Mouse (Mus musculus): Measurements from ENCODE around the gene Vps53. TPM values are rescaled to one million over a fixed set of nuclear protein-coding genes. Genes with fewer than 3 reads are reported as not detected.
A peak's percentile ranks its signal among the peaks of the same experiment; 100 is the strongest.

Vps53 gene
- polyA plus RNA-seq, 1 experiment: 23.1 TPM

DNA sequence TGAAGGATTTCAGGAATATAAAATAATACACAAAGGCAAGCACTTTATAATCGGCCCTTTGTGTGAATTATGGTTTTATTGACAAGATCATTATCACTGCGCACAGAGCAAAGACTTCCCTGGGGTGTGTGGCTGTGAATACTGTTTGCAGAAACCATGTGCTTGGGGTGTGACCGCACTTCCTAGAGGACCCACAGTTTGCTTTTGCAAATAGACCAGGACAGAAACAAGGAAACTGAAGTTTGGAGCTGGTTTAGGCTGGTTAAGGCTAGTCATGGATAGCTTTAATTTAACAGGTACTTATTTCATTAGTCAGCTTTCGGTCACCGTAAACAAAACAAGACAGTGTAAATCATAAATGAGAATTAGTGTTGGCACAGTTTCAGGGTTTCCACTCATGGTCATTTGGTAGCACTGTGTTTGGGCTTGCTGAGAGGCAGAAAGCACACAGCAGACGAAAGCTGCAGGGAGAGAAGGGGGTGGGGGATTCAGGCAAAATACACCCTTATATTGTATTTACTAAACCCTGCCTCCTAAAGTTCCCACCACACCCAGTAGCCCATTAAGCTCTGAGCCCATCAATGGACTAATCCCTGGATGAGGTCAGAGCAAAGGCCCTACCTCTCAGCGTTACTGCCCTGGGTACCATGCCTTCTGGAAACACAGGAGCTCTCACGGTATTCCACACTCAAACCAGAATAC is 17.0 kb upstream of the Vps53 start:
- Histone ChIP-seq H3K36me3 (ENCODE audit: control insufficient read depth, insufficient read depth, low read length) (no peaks in the 10 kb centered on the region), H3K4me3 (ENCODE audit: low read depth, low read length) (peak overlapping the region; percentile 2; the same call in 1 of the 2 replicates), H3K27ac (ENCODE audit: insufficient read depth, low read depth, low read length) (peak overlapping the region; percentile 77), H3K4me1 (ENCODE audit: control insufficient read depth, insufficient read depth, insufficient read length, low read length) (peaks cover 7% of the 10 kb centered on the region; the same call in 1 of the 2 replicates), H3K27me3 (ENCODE audit: control insufficient read depth, insufficient read depth, low read length) (no peaks in the 10 kb centered on the region)
- TF ChIP-seq POLR2A (IDR thresholded peaks at IDR 0.05; ENCODE audit: low read depth, low read length) (no peak), CTCF (IDR thresholded peaks at IDR 0.05; ENCODE audit: extremely low read depth, insufficient read length, insufficient replicate concordance, low read depth, low read length) (no peak)
- WGBS: 17% methylated on average over 8 of the region's 8 CpGs

DNA sequence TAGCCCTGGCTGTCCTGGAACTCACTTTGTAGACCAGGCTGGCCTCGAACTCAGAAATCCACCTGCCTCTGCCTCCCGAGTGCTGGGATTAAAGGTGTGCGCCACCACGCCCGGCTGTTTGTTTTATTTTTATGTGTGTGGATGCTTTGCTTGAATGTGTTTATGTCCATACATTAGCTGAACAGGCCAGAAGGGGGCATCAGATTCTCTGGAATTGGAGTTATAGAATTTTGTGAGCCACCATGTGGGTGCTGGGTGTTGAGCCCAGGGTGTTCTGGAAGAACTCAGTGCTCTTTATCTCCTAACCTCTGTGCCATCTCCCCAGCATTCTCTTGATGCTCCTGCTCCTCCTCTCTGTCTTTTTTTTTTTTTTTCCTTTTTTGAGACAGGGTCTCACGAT is 7.5 kb upstream of the Vps53 start:
- TF ChIP-seq CTCF (IDR thresholded peaks at IDR 0.05; ENCODE audit: extremely low read depth, insufficient read length, insufficient replicate concordance, low read depth, low read length): no peak
- TF ChIP-seq POLR2A (IDR thresholded peaks at IDR 0.05; ENCODE audit: low read depth, low read length): no peak
- WGBS: 87% methylated on average over 6 of the region's 6 CpGs
- Histone ChIP-seq H3K4me3 (ENCODE audit: low read depth, low read length) (no peak overlapping the region), H3K27me3 (ENCODE audit: control insufficient read depth, insufficient read depth, low read length) (no peaks in the 10 kb centered on the region), H3K4me1 (ENCODE audit: control insufficient read depth, insufficient read depth, insufficient read length, low read length) (no peaks in the 10 kb centered on the region), H3K36me3 (ENCODE audit: control insufficient read depth, insufficient read depth, low read length) (0 out of 2 replicates have a peak, but pooled peaks cover 2% of the 10 kb centered on the region), H3K27ac (ENCODE audit: insufficient read depth, low read depth, low read length) (no peak overlapping the region)

DNA sequence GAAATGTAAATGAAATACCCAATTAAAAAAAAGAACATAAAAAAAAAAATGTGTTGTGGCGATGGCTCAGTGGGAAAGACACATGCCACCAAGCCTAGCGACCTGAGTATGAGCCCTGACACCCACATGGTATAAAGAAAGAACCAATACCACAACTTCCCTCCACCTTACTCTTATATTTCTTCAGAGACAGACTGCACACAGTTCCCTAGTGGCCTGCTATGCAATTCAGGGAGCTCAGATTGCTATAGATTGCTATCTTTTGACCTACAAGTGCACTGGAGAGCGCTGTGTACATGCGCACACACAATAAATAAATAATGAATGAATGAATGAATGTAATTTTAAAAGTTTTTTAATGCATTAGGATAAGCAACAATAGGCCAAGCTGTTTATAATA is 4.3 kb upstream of the Vps53 start:
- Histone ChIP-seq H3K4me1 (ENCODE audit: control insufficient read depth, insufficient read depth, insufficient read length, low read length) (no peaks in the 10 kb centered on the region), H3K27me3 (ENCODE audit: control insufficient read depth, insufficient read depth, low read length) (no peaks in the 10 kb centered on the region), H3K36me3 (ENCODE audit: control insufficient read depth, insufficient read depth, low read length) (0 out of 2 replicates have a peak, but pooled peaks cover 2% of the 10 kb centered on the region), H3K4me3 (ENCODE audit: low read depth, low read length) (no peak overlapping the region), H3K27ac (ENCODE audit: insufficient read depth, low read depth, low read length) (no peak overlapping the region)
- 90% methylated on average over 4 of the region's 4 CpGs for WGBS
- TF ChIP-seq CTCF (IDR thresholded peaks at IDR 0.05; ENCODE audit: extremely low read depth, insufficient read length, insufficient replicate concordance, low read depth, low read length) (no peak), POLR2A (IDR thresholded peaks at IDR 0.05; ENCODE audit: low read depth, low read length) (no peak)

DNA sequence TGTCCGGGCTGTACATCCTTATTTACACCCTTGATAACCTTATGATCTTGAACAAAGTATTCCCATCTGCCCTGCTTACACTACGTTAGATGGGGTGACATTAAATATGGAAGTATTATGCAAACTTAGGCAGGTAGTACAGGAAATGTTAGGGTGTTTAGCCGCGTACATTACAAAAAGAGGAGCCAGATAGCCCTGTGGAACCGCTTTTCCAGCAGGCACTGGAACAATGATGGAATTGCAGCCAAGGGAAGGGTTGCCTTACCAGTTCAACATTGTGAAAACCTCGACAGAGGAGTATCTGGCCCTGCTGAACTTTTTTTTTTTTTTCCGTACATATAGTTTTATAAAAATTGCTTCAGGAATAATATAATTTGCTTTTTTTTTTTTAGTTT is 696 bp upstream of the Vps53 start:
- TF ChIP-seq POLR2A (IDR thresholded peaks at IDR 0.05; ENCODE audit: low read depth, low read length): no peak
- no peak for TF ChIP-seq CTCF (IDR thresholded peaks at IDR 0.05; ENCODE audit: extremely low read depth, insufficient read length, insufficient replicate concordance, low read depth, low read length)
- no peak overlapping the region for H3K27ac ChIP-seq (ENCODE audit: insufficient read depth, low read depth, low read length)
- WGBS: 10% methylated on average over 7 of the region's 7 CpGs

DNA sequence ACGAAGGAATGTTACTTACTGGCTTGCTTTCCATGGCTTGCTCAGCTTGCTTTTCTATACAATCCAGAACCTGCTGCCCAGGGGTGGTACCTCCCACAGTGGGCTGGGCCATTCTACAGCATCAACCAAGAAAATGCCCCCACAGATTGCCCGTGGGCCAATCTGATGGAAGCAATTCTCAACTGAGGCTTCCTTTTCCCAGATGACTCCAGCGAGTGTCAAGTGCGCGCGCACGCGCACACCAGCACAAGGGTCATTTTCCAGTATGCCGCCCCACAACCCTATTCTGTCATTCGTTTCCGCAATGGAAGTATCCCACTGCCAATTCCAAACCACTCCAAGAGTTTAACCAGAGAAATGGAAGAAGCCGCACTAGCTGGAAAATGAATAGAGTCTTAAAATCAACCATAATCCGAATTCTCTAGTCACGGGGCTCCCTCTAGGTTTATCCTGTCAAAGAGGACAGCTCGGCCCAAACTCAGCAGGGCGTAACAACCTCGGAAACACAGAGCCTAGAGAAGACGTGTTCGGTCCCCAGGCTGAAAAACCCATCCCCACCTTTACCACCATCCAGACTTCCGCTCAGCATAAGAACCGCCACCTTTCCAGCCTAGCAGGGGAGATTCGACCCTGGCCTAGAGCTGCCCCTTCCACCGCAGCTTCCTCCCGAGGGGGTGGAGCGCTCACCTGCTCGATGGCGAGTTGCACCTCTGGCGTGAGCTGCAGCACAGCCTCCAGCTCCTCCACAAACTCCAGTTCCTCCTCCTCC is 537 bp downstream of the Vps53 start:
- WGBS: under 1% methylated on average over 28 of the region's 28 CpGs
- H3K36me3 ChIP-seq (ENCODE audit: control insufficient read depth, insufficient read depth, low read length): peaks cover 9% of the 10 kb centered on the region
- H3K4me1 ChIP-seq (ENCODE audit: control insufficient read depth, insufficient read depth, insufficient read length, low read length): 0 out of 2 replicates have a peak, but pooled peaks cover 2% of the 10 kb centered on the region
- H3K4me3 ChIP-seq (ENCODE audit: low read depth, low read length): peak overlapping the region; percentile 77
- H3K27me3 ChIP-seq (ENCODE audit: control insufficient read depth, insufficient read depth, low read length): no peaks in the 10 kb centered on the region
- peak overlapping the region; percentile 66 for H3K27ac ChIP-seq (ENCODE audit: insufficient read depth, low read depth, low read length)
- TF ChIP-seq CTCF (IDR thresholded peaks at IDR 0.05; ENCODE audit: extremely low read depth, insufficient read length, insufficient replicate concordance, low read depth, low read length) (no peak), POLR2A (IDR thresholded peaks at IDR 0.05; ENCODE audit: low read depth, low read length) (no peak)

More for the DNA sequence above, 696 bp upstream of the Vps53 start:
- Histone ChIP-seq H3K4me3 (ENCODE audit: low read depth, low read length) (peak overlapping the region; percentile 77), H3K4me1 (ENCODE audit: control insufficient read depth, insufficient read depth, insufficient read length, low read length) (0 out of 2 replicates have a peak, but pooled peaks cover 2% of the 10 kb centered on the region), H3K36me3 (ENCODE audit: control insufficient read depth, insufficient read depth, low read length) (0 out of 2 replicates have a peak, but pooled peaks cover 6% of the 10 kb centered on the region), H3K27me3 (ENCODE audit: control insufficient read depth, insufficient read depth, low read length) (no peaks in the 10 kb centered on the region)

DNA sequence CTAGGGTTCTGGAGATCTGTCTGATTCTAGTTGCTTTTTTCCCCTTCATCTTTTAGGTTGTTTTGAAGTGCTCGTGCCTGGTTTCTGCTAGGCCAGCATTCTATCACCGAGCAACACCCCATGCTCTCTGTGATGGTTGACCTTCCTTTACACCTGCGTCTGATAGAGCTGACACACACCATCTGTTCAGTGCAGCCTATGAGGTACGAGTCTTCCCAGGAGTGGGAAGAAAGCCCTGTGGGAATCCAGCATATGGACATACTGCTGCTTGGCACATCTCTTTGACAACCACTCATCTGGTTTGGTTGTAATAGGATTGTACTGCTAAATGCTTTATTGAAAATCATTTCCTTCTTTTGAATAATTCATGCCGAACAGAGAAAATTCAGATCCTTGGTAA is 9.2 kb downstream of the Vps53 start:
- 79% methylated on average over 5 of the region's 5 CpGs for WGBS
- Histone ChIP-seq H3K4me1 (ENCODE audit: control insufficient read depth, insufficient read depth, insufficient read length, low read length) (no peaks in the 10 kb centered on the region), H3K27ac (ENCODE audit: insufficient read depth, low read depth, low read length) (no peak overlapping the region), H3K27me3 (ENCODE audit: control insufficient read depth, insufficient read depth, low read length) (no peaks in the 10 kb centered on the region), H3K4me3 (ENCODE audit: low read depth, low read length) (no peak overlapping the region), H3K36me3 (ENCODE audit: control insufficient read depth, insufficient read depth, low read length) (peaks cover 9% of the 10 kb centered on the region)
- TF ChIP-seq CTCF (IDR thresholded peaks at IDR 0.05; ENCODE audit: extremely low read depth, insufficient read length, insufficient replicate concordance, low read depth, low read length) (no peak), POLR2A (IDR thresholded peaks at IDR 0.05; ENCODE audit: low read depth, low read length) (no peak)

DNA sequence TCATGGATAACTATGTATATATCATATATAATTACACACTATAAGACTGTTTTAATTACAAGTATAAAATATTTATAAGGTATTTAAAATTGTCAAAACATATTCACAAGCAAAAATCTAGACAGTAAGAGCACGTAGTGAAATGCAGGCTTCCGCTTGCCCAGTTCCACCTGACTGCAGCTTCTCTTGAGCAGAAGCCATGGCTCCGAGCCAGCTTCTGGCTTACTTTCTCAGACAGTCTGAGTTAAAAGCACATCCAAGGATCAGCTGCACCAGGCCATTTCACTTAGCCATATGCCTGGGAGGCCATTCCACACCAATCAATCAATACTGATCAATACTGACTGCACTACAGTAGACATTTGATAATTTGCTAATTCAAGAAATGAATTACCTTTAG is 10.5 kb downstream of the Vps53 start:
- H3K4me1 ChIP-seq (ENCODE audit: control insufficient read depth, insufficient read depth, insufficient read length, low read length): no peaks in the 10 kb centered on the region
- H3K4me3 ChIP-seq (ENCODE audit: low read depth, low read length): no peak overlapping the region
- 78% methylated on average over 3 of the region's 3 CpGs for WGBS
- H3K36me3 ChIP-seq (ENCODE audit: control insufficient read depth, insufficient read depth, low read length): peaks cover 9% of the 10 kb centered on the region
- H3K27me3 ChIP-seq (ENCODE audit: control insufficient read depth, insufficient read depth, low read length): no peaks in the 10 kb centered on the region
- no peak for TF ChIP-seq CTCF (IDR thresholded peaks at IDR 0.05; ENCODE audit: extremely low read depth, insufficient read length, insufficient replicate concordance, low read depth, low read length)
- no peak for TF ChIP-seq POLR2A (IDR thresholded peaks at IDR 0.05; ENCODE audit: low read depth, low read length)
- no peak overlapping the region for H3K27ac ChIP-seq (ENCODE audit: insufficient read depth, low read depth, low read length)
